Mouse (Mus musculus) kidney, adult 2 months (tissue): Measurements from ENCODE around the gene St8sia1. TPM values are rescaled to one million over a fixed set of nuclear protein-coding genes. Genes with fewer than 3 reads are reported as not detected.

ENCODE experiments used
- DNase-seq: peaks from one replicate; pipeline ENCODE4 v3.0.0; 2021
- H3K27ac ChIP-seq: fragments of 200-500 bp; 2 replicates; pipeline ENCODE4 v1.5.1; 2012; ENCODE audit warnings: low read depth, low read length, control low read depth, inconsistent platforms; ENCODE audit not compliant: insufficient read depth
- H3K27me3 ChIP-seq: fragments of 200-500 bp; replicated peaks from 2 replicates; pipeline ENCODE4 v1.6.1; 2012; ENCODE audit warnings: mild to moderate bottlenecking, moderate library complexity, low read length, inconsistent platforms; ENCODE audit not compliant: control insufficient read depth, insufficient read depth
- H3K36me3 ChIP-seq: fragments of 200-500 bp; 2 replicates; pipeline ENCODE4 v1.6.1; 2012; ENCODE audit warnings: mild to moderate bottlenecking, moderate library complexity, low read length, inconsistent platforms; ENCODE audit not compliant: control insufficient read depth, insufficient read depth
- H3K4me1 ChIP-seq: fragments of 200-500 bp; 2 replicates; pipeline ENCODE4 v1.6.1; 2011; ENCODE audit warnings: low read length; ENCODE audit not compliant: control insufficient read depth, insufficient read depth
- H3K4me3 ChIP-seq: fragments of 200-500 bp; 2 replicates; pipeline ENCODE4 v1.5.1; 2011; ENCODE audit warnings: mild to moderate bottlenecking, low read depth, low read length, control low read depth; ENCODE audit not compliant: insufficient read depth
- CTCF ChIP-seq: fragments of 200-500 bp; conservative IDR thresholded peaks from 2 replicates; pipeline ENCODE4 v1.5.1; 2011; ENCODE audit warnings: low read depth, mild to moderate bottlenecking, control low read depth, low read length, moderate library complexity, mixed read lengths; ENCODE audit not compliant: insufficient read depth, insufficient read length
- POLR2A ChIP-seq: fragments of 200-500 bp; IDR thresholded peaks from one replicate; pipeline ENCODE4 v1.6.1; 2011; ENCODE audit warnings: low read depth, low read length, control low read depth
- WGBS: fragments of 180-500 bp; shearing (Covaris S2); methylation state at CpG from one replicate; pipeline ENCODE4 v1.1.7; 2018; 5-methylcytosine and 5-hydroxymethylcytosine counted together
- polyA plus RNA-seq: library from polyadenylated mRNA; depleted of rRNA; stranded (reverse); fragments of >200 nt; gene quantifications from 2 replicates; pipeline ENCODE4 v1.2.3, GENCODE M21; 2012

St8sia1 gene
- polyA plus RNA-seq, 1 experiment = 14.3 TPM

DNA sequence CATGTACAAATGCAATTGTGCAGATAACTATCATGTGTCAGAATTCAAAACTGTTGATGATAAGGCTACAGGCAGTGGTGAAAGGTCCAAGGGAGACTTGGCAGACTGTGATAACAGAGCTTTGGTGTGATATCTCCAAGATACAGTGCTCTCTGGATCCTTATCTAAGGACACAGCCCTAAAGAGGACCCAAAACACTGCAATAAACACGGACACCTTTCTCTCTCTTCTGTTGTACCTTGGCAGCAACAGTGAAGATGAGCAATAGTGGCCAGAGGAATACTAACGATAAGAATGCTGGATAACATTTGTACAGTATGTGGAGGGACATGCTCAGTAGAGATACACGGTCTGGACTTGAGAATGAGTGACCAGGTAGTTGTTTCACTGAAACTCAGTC is 55.8 kb downstream of the St8sia1 start:
- Histone ChIP-seq H3K4me3 (no peak overlapping the region), H3K27me3 (no peaks in the 10 kb centered on the region), H3K4me1 (no peaks in the 10 kb centered on the region), H3K36me3 (no peaks in the 10 kb centered on the region), H3K27ac (no peak overlapping the region)
- WGBS = 89% methylated on average over 3 of the region's 3 CpGs
- DNase-seq = no peak
- TF ChIP-seq CTCF = no peak
- no peak for TF ChIP-seq POLR2A

DNA sequence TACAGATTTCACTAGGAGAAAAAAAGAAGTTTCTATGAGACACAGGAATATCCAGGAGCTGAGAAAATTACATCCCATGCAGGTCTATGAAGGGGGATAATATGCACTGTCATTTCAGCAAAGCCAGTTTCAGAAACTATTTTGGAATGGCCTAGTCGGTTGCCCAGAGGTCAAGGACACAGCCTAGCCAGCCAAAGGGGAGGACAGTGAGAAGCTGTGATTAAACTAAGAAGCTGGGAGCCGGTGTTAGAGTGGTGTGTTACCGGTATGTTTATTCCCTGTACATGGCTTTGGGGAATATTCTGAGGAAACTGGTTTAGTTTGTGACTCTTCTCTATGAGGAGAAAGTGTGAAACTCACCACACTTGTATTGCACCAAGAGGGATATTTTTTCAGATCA is 68.9 kb downstream of the St8sia1 start:
- WGBS = 89% methylated on average over 3 of the region's 3 CpGs
- no peaks in the 10 kb centered on the region; the same call in 1 of the 2 replicates for H3K4me1 ChIP-seq
- TF ChIP-seq POLR2A (no peak), CTCF (no peak)

DNA sequence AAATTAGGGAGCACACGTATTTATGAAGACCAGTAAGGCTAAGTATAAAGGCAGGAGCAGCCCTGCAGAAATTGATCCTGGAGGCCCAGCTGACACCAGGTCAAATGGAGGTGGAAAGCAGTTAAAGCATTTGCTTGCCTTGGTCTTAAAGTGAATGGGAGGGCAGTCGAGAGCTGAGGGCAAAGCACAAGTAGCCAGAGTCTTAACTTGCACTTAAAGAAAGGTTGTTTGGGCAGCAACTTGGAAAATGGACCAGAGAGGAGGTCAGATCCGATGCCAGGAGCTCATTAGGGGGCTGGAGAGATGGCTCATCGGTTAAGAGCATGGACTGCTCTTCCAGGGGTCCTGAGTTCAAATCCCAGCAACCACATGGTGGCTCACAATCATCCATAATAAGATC is 70.5 kb downstream of the St8sia1 start:
- Histone ChIP-seq H3K27ac (no peak overlapping the region), H3K36me3 (no peaks in the 10 kb centered on the region), H3K4me3 (no peak overlapping the region), H3K4me1 (no peaks in the 10 kb centered on the region; the same call in 1 of the 2 replicates), H3K27me3 (no peaks in the 10 kb centered on the region)
- WGBS = 75% methylated on average over 4 of the region's 4 CpGs
- TF ChIP-seq POLR2A (no peak), CTCF (no peak)
- peak; percentile 57 for DNase-seq

More for the DNA sequence above, 68.9 kb downstream of the St8sia1 start:
- Histone ChIP-seq H3K27ac (no peak overlapping the region), H3K4me3 (no peak overlapping the region), H3K27me3 (no peaks in the 10 kb centered on the region), H3K36me3 (no peaks in the 10 kb centered on the region)
- no peak for DNase-seq

DNA sequence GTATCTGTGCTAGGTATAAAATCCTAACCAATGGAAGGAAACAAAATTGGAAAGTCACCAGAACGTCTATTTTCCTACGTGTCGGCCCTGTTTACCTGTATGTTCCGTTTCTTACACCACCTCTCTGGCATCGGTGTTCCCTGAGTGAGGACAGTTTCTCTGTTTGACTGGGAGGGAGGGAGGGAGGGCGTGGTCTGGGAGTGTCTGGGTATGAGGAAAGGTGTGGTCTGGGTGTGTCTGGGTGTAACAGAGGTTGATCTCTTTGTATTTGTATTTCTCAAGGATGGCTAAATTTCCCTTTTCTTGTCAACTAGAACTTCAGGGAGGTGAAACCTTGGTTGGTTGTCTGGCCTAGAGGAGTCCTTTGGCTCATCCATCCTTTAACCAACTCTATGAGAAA is 73.9 kb downstream of the St8sia1 start:
- WGBS = 92% methylated on average over 6 of the region's 6 CpGs
- no peaks in the 10 kb centered on the region; the same call in 1 of the 2 replicates for H3K4me1 ChIP-seq
- H3K36me3 ChIP-seq = no peaks in the 10 kb centered on the region
- DNase-seq = no peak
- TF ChIP-seq POLR2A (no peak), CTCF (no peak)
- no peaks in the 10 kb centered on the region for H3K27me3 ChIP-seq
- no peak overlapping the region for H3K27ac ChIP-seq
- H3K4me3 ChIP-seq = no peak overlapping the region

DNA sequence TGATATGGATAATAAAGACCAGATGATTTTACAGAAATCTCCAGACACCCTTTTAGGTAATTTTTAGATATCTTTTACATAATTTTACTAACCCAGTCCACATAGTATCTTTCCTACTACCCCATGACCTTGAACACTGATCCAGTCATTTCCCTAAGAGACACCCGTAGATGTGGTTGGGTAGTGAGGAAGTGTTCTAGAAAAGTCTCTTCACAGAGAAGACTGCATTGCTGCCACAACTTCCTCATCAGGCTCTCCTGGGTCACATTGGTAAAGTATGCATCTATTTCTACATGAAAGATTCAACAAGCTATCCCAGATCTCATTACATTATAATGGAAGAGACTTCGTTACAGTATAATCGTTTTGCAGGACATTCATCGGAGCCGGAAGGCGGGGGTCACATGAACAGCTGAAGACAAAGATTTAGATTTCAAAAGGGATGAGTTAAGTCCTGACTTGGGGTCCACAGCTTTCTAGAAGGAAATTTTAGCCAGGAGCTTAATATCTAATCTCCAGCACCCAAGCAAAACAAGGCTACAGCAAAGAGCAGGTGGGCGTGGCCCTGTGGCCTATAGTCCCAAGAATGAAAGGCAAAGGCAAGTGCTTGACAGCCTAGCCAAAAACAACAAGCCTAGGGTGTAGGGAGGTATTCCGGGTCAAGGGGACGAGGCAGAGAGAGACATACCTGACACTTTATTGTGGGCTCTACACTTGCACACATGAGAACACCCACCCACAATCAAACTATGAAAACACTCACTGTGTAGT is 75.1 kb downstream of the St8sia1 start:
- no peaks in the 10 kb centered on the region for H3K4me1 ChIP-seq
- H3K27ac ChIP-seq = no peak overlapping the region
- WGBS = 79% methylated on average over 9 of the region's 9 CpGs
- H3K4me3 ChIP-seq = no peak overlapping the region
- no peaks in the 10 kb centered on the region for H3K36me3 ChIP-seq
- DNase-seq = no peak
- no peaks in the 10 kb centered on the region for H3K27me3 ChIP-seq
- TF ChIP-seq POLR2A (no peak), CTCF (no peak)

DNA sequence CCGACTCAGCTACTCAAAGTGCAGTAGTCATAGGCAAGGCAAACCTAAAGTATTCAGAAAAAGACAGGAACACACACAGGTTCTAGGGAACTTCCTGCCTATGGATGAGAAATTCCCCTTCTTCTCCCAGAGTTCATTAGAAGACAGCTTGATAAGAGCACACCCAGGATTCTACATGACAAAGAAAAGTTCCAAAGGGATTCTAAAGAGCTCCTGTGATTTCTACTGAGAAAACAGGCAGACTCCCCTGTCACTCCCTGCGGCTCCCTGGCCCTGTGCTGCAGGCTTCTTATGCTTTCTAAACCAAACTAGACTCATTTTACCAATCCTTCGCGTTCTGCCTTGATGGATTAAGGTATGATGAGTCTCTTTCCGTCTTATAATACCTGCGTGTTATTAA is 75.9 kb downstream of the St8sia1 start:
- 82% methylated on average over 6 of the region's 6 CpGs for WGBS
- no peak overlapping the region for H3K27ac ChIP-seq
- TF ChIP-seq POLR2A = no peak

DNA sequence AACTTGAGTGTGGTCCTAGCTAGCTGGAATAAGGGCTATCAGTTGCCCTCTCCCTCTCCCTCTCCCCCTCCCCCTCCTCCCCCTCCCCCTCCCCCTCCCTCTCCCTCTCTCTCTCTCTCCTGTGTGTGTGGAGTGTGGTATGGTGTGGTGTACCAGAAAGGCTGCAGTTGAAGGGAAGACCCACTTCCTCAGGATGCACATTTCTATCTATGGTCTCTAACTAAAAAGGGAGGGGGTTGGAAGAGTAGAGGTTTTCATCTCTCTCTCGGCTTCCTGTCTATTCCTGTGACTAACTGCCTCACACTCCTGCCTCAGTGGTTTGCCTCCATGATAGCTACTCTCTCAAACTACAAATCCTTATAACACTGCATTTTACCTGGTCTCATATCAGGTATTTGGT is 76.9 kb downstream of the St8sia1 start:
- H3K27ac ChIP-seq = no peak overlapping the region
- H3K4me3 ChIP-seq = no peak overlapping the region
- WGBS = 71% methylated on average over 1 of the region's 1 CpGs
- TF ChIP-seq POLR2A = no peak
- TF ChIP-seq CTCF = no peak
- no peak for DNase-seq
- H3K27me3 ChIP-seq = no peaks in the 10 kb centered on the region
- H3K4me1 ChIP-seq = no peaks in the 10 kb centered on the region; the same call in 1 of the 2 replicates
- H3K36me3 ChIP-seq = no peaks in the 10 kb centered on the region

More for the DNA sequence above, 75.9 kb downstream of the St8sia1 start:
- DNase-seq = no peak
- H3K4me1 ChIP-seq = no peaks in the 10 kb centered on the region; the same call in 1 of the 2 replicates
- H3K27me3 ChIP-seq = no peaks in the 10 kb centered on the region
- H3K4me3 ChIP-seq = no peak overlapping the region
- no peaks in the 10 kb centered on the region for H3K36me3 ChIP-seq
